Mouse (Mus musculus): ENCODE results near the gene Shc3. TPM values are rescaled to one million over a fixed set of nuclear protein-coding genes. Genes with fewer than 3 reads are reported as not detected.

Gene Shc3
- total RNA-seq, 2 experiments from 2014 or later: not detected

- no peak for ATAC-seq (replicated peaks; ENCODE audit: low FRiP score, poor library complexity, severe bottlenecking)
Observed at GRCm38 (mm10) chr13:51392256-51392655, 177.0 kb downstream of the Shc3 start.

- no peak for ATAC-seq (replicated peaks; ENCODE audit: low FRiP score, poor library complexity, severe bottlenecking)
Observed at GRCm38 (mm10) chr13:51391359-51391916, 177.8 kb downstream of the Shc3 start.

- ATAC-seq (replicated peaks; ENCODE audit: low FRiP score, poor library complexity, severe bottlenecking): no peak
Observed at GRCm38 (mm10) chr13:51390398-51390797, 178.8 kb downstream of the Shc3 start.

GRCm38 (mm10) chr13:51387908-51388307, 181.3 kb downstream of the Shc3 start:
- no peak for ATAC-seq (replicated peaks; ENCODE audit: low FRiP score, poor library complexity, severe bottlenecking)

- ATAC-seq (replicated peaks; ENCODE audit: low FRiP score, poor library complexity, severe bottlenecking): no peak
Observed at GRCm38 (mm10) chr13:51384899-51385298, 184.3 kb downstream of the Shc3 start.

- ATAC-seq (replicated peaks; ENCODE audit: low FRiP score, poor library complexity, severe bottlenecking): no peak
Observed at GRCm38 (mm10) chr13:51381498-51381897, 187.7 kb downstream of the Shc3 start.

Other genes starting within 250 kb of the Shc3 start
- gene S1pr3, start 160.8 kb downstream of the Shc3 start, total RNA-seq (2015; ENCODE audit: low replicate concordance): 0.38 and 0.84 TPM in 2 replicates
- gene S1pr3, start 160.8 kb downstream of the Shc3 start, total RNA-seq (2017; ENCODE audit: low replicate concordance): 0.42 and 0.68 TPM in 2 replicates
- gene Cks2, start 75.8 kb upstream of the Shc3 start, total RNA-seq (2015; ENCODE audit: low replicate concordance): 133 and 189 TPM in 2 replicates
- 54.9 and 108 TPM in 2 replicates for gene Cks2, start 75.8 kb upstream of the Shc3 start, total RNA-seq (2017; ENCODE audit: low replicate concordance)
- 1.3 and 6.1 TPM in 2 replicates for gene Secisbp2, start 82.3 kb upstream of the Shc3 start, total RNA-seq (2015; ENCODE audit: low replicate concordance)
- gene Secisbp2, start 82.3 kb upstream of the Shc3 start, total RNA-seq (2017; ENCODE audit: low replicate concordance): 6.4 and 13.8 TPM in 2 replicates
- 14.8 and 18.8 TPM in 2 replicates for gene Sema4d, start 224.3 kb upstream of the Shc3 start, total RNA-seq (2015; ENCODE audit: low replicate concordance)
- 6.5 and 7.1 TPM in 2 replicates for gene Sema4d, start 224.3 kb upstream of the Shc3 start, total RNA-seq (2017; ENCODE audit: low replicate concordance)